Mouse (Mus musculus) heart, adult 2 months (tissue): ENCODE results near the gene Ddx47. TPM values are rescaled to one million over a fixed set of nuclear protein-coding genes. Genes with fewer than 3 reads are reported as not detected.

Experiments used
- DNase-seq, 2 experiments: peaks; one replicate each; pipeline ENCODE4 v3.0.0; 2021
- H3K27ac ChIP-seq: fragments of 200-600 bp; 2 replicates; pipeline ENCODE4 v1.8.1; 2022
- H3K27me3 ChIP-seq: fragments of 200-500 bp; 2 replicates; pipeline ENCODE4 v1.6.1; 2012; ENCODE audit warnings: mild to moderate bottlenecking, low read length, inconsistent platforms, mixed read lengths; ENCODE audit not compliant: control insufficient read depth, insufficient read depth
- H3K36me3 ChIP-seq: fragments of 200-500 bp; 2 replicates; pipeline ENCODE4 v1.6.1; 2012; ENCODE audit warnings: low read length, inconsistent platforms; ENCODE audit not compliant: control insufficient read depth, insufficient read depth
- H3K4me1 ChIP-seq: fragments of 200-500 bp; 2 replicates; pipeline ENCODE4 v1.6.1; 2011; ENCODE audit warnings: low read length; ENCODE audit not compliant: control insufficient read depth, insufficient read depth
- H3K4me3 ChIP-seq: fragments of 200-600 bp; 2 replicates; pipeline ENCODE4 v1.8.1; 2022
- H3K79me2 ChIP-seq: fragments of 200-500 bp; replicated peaks from 2 replicates; pipeline ENCODE4 v1.6.1; 2012; ENCODE audit warnings: mild to moderate bottlenecking, inconsistent platforms, low read length, moderate library complexity, mixed read lengths; ENCODE audit not compliant: control insufficient read depth, insufficient read depth
- H3K9ac ChIP-seq: fragments of 200-500 bp; 2 replicates; pipeline ENCODE4 v1.6.1; 2012; ENCODE audit warnings: low read depth, mild to moderate bottlenecking, control low read depth, inconsistent platforms, low read length, mixed read lengths
- CTCF ChIP-seq: fragments of 200-600 bp; IDR thresholded peaks from 2 replicates; pipeline ENCODE4 v1.8.1; 2022; ENCODE audit warnings: antibody characterized with exemption, mild to moderate bottlenecking, moderate library complexity
- EP300 ChIP-seq: fragments of 200-500 bp; IDR thresholded peaks from 2 replicates; pipeline ENCODE4 v1.6.1; 2011; ENCODE audit warnings: low read depth, low read length, control low read depth; ENCODE audit not compliant: insufficient read depth
- POLR2A ChIP-seq: fragments of 200-500 bp; IDR thresholded peaks from 2 replicates; pipeline ENCODE4 v1.6.1; 2011; ENCODE audit warnings: mild to moderate bottlenecking, low read depth, low read length, control low read depth; ENCODE audit not compliant: insufficient read depth
- WGBS: fragments of 180-500 bp; shearing (Covaris S2); methylation state at CpG from one replicate; pipeline ENCODE4 v1.1.7; 2018; 5-methylcytosine and 5-hydroxymethylcytosine counted together
- intact Hi-C: fragments of 180-260 bp; cut with DNase I; formaldehyde crosslinking; loops from one replicate; pipeline ENCODE4 v1.15.1; 2025
- polyA plus RNA-seq: library from polyadenylated mRNA; depleted of rRNA; stranded (reverse); fragments of >200 nt; gene quantifications from 2 replicates; pipeline ENCODE4 v1.2.3, GENCODE M21; 2012; rRNA removed
- total RNA-seq, 2 experiments: library from RNA; stranded (reverse); gene quantifications; 2 replicates each; pipeline ENCODE4 v1.2.3; 2021

Ddx47 gene
- total and polyA plus RNA-seq, 3 experiments: 32.2 to 40.3 (median 38.1) TPM

- peak; percentile 55 to 63 for DNase-seq
- Histone ChIP-seq H3K27ac (peak within 1 kb of the TSS; percentile 40), H3K4me1 (no peaks in the 10 kb centered on the region; the same call in 1 of the 2 replicates), H3K4me3 (peak within 1 kb of the TSS; percentile 52), H3K36me3 (no peaks in the 10 kb centered on the region), H3K27me3 (no peaks in the 10 kb centered on the region), H3K9ac (peak within 1 kb of the TSS; percentile 60), H3K79me2 (no peaks in the 10 kb centered on the region)
- WGBS: 2% methylated on average over 44 of the region's 44 CpGs
- intact Hi-C loops: no loop called here
- TF ChIP-seq EP300 (no peak), POLR2A (no peak), CTCF (no peak)
These were observed 54.0 kb downstream of the Ddx47 start, which contains the start of gene Gprc5a for GRCm38 (mm10) chr6:135065236-135065957. Gene Gprc5a (plus strand): TSS chr6:135065651.

- Histone ChIP-seq H3K4me1 (no peaks in the 10 kb centered on the region; the same call in 1 of the 2 replicates), H3K27ac (no peak overlapping the region), H3K79me2 (no peaks in the 10 kb centered on the region), H3K27me3 (no peaks in the 10 kb centered on the region), H3K4me3 (no peak overlapping the region), H3K36me3 (no peaks in the 10 kb centered on the region), H3K9ac (no peak overlapping the region)
- intact Hi-C loops: no loop called here
- no peak for TF ChIP-seq EP300
- no peak for TF ChIP-seq CTCF
- TF ChIP-seq POLR2A: no peak
- WGBS: 80% methylated on average over 6 of the region's 6 CpGs
- DNase-seq: no peak
These were observed 55.5 kb downstream of the Ddx47 start for GRCm38 (mm10) chr6:135066795-135067445.

- WGBS: 72% methylated on average over 5 of the region's 5 CpGs
- TF ChIP-seq POLR2A: no peak
- TF ChIP-seq CTCF: no peak
- no peak for TF ChIP-seq EP300
- H3K27ac ChIP-seq: no peak overlapping the region
- H3K4me1 ChIP-seq: no peaks in the 10 kb centered on the region; the same call in 1 of the 2 replicates
- no peaks in the 10 kb centered on the region for H3K79me2 ChIP-seq
- intact Hi-C loops: no loop called here
- H3K27me3 ChIP-seq: no peaks in the 10 kb centered on the region
- no peak for DNase-seq
- no peak overlapping the region for H3K9ac ChIP-seq
- H3K4me3 ChIP-seq: no peak overlapping the region
- H3K36me3 ChIP-seq: no peaks in the 10 kb centered on the region
These were observed 56.8 kb downstream of the Ddx47 start for GRCm38 (mm10) chr6:135068221-135068620.

GRCm38 (mm10) chr6:135069856-135070255, 58.4 kb downstream of the Ddx47 start:
- Histone ChIP-seq H3K27me3 (no peaks in the 10 kb centered on the region), H3K27ac (no peak overlapping the region), H3K4me1 (no peaks in the 10 kb centered on the region; the same call in 1 of the 2 replicates), H3K79me2 (no peaks in the 10 kb centered on the region), H3K36me3 (no peaks in the 10 kb centered on the region), H3K9ac (no peak overlapping the region), H3K4me3 (no peak overlapping the region)
- TF ChIP-seq CTCF (no peak), POLR2A (no peak), EP300 (no peak)
- intact Hi-C loops: no loop called here
- 72% methylated on average over 6 of the region's 6 CpGs for WGBS
- DNase-seq: no peak

- Histone ChIP-seq H3K27ac (no peak overlapping the region), H3K4me3 (no peak overlapping the region), H3K79me2 (no peaks in the 10 kb centered on the region), H3K36me3 (no peaks in the 10 kb centered on the region), H3K9ac (no peak overlapping the region), H3K27me3 (no peaks in the 10 kb centered on the region), H3K4me1 (no peaks in the 10 kb centered on the region; the same call in 1 of the 2 replicates)
- intact Hi-C loops: no loop called here
- TF ChIP-seq POLR2A (no peak), EP300 (no peak), CTCF (no peak)
- no peak for DNase-seq
- 72% methylated on average over 2 of the region's 2 CpGs for WGBS
These were observed 58.9 kb downstream of the Ddx47 start for GRCm38 (mm10) chr6:135070347-135070746.

Other genes with a start within 250 kb of the Ddx47 start
- gene Dusp16, start 219.0 kb upstream of the Ddx47 start, total RNA-seq: 10 to 100 TPM; 20.9 to 23.8 TPM
- gene Dusp16, start 219.0 kb upstream of the Ddx47 start, polyA plus RNA-seq: 8.2 and 18.7 TPM in 2 replicates
- gene Crebl2, start 181.5 kb upstream of the Ddx47 start, total RNA-seq: 10 to 100 TPM; 12.2 to 16.2 TPM
- gene Crebl2, start 181.5 kb upstream of the Ddx47 start, polyA plus RNA-seq: 9.2 and 15.3 TPM in 2 replicates
- 1 to 10 TPM; 3.2 to 4.8 TPM for gene Gpr19, start 113.0 kb upstream of the Ddx47 start, total RNA-seq
- gene Gpr19, start 113.0 kb upstream of the Ddx47 start, polyA plus RNA-seq: 4.4 and 6.1 TPM in 2 replicates
- 10 to 100 TPM; 35.9 to 42.0 TPM for gene Cdkn1b, start 91.2 kb upstream of the Ddx47 start, total RNA-seq
- 14.6 and 15.0 TPM in 2 replicates for gene Cdkn1b, start 91.2 kb upstream of the Ddx47 start, polyA plus RNA-seq
- gene Apold1, start 29.9 kb upstream of the Ddx47 start, total RNA-seq: 1 to 10 TPM; 6.9 to 9.3 TPM
- gene Apold1, start 29.9 kb upstream of the Ddx47 start, polyA plus RNA-seq: 3.6 and 4.4 TPM in 2 replicates
- 1 to 10 TPM; 1.2 to 2.9 TPM for gene Gprc5a, start 54.0 kb downstream of the Ddx47 start, total RNA-seq
- gene Gprc5a, start 54.0 kb downstream of the Ddx47 start, polyA plus RNA-seq: 1.4 and 3.4 TPM in 2 replicates
- gene Gprc5d, start 106.7 kb downstream of the Ddx47 start, total RNA-seq: not detected
- not detected in 2 replicates for gene Gprc5d, start 106.7 kb downstream of the Ddx47 start, polyA plus RNA-seq
- 1 to 10 TPM; 6.4 to 9.5 TPM for gene Fam234b, start 186.4 kb downstream of the Ddx47 start, total RNA-seq
- gene Fam234b, start 186.4 kb downstream of the Ddx47 start, polyA plus RNA-seq: 5.8 TPM in 2 replicates
- gene Hebp1, start 186.4 kb downstream of the Ddx47 start, total RNA-seq: 10 to 100 TPM; 46.6 to 57.8 TPM
- 11.3 and 14.1 TPM in 2 replicates for gene Hebp1, start 186.4 kb downstream of the Ddx47 start, polyA plus RNA-seq
- under 1 TPM; 0.34 to 0.68 TPM for gene Gsg1, start 242.7 kb downstream of the Ddx47 start, total RNA-seq
- 2.7 and 3.0 TPM in 2 replicates for gene Gsg1, start 242.7 kb downstream of the Ddx47 start, polyA plus RNA-seq